Mouse (Mus musculus): ENCODE measurements around the gene Rab19.

GRCm38 (mm10) chr6:39372727-39373126 lies 8.2 kb upstream of the Rab19 start:
- TF ChIP-seq POLR2A (IDR thresholded peaks at IDR 0.05; ENCODE audit: control insufficient read depth in 1 of 2, insufficient read depth in 1 of 2, low read depth in 1 of 2, low read length in 2 of 2, poor library complexity in 1 of 2) (no peak), CTCF (IDR thresholded peaks at IDR 0.05 in 2 of 3, conservative IDR thresholded peaks at IDR 0.05 in 1 of 3; ENCODE audit: control insufficient read depth in 1 of 3, insufficient read depth in 1 of 3, low read depth in 2 of 3, low read length in 3 of 3, poor library complexity in 1 of 3, severe bottlenecking in 1 of 3) (no peak), BHLHE40 (IDR thresholded peaks at IDR 0.05; ENCODE audit: borderline replicate concordance, low read depth, low read length) (no peak), POLR2AphosphoS2 (IDR thresholded peaks at IDR 0.05; ENCODE audit: low read length) (no peak), USF2 (IDR thresholded peaks at IDR 0.05; ENCODE audit: borderline replicate concordance in 1 of 2, insufficient read depth in 1 of 2, low read depth in 1 of 2, low read length in 2 of 2) (no peak), E2F4 (IDR thresholded peaks at IDR 0.05; ENCODE audit: borderline replicate concordance, low read depth, low read length) (no peak), ELF1 (IDR thresholded peaks at IDR 0.05; ENCODE audit: low read depth, low read length) (no peak), EP300 (IDR thresholded peaks at IDR 0.05; ENCODE audit: low read depth in 1 of 2, low read length in 2 of 2) (no peak), MYC (IDR thresholded peaks at IDR 0.05; ENCODE audit: low read depth, low read length) (no peak), POLR2AphosphoS5 (IDR thresholded peaks at IDR 0.05; ENCODE audit: borderline replicate concordance, low read depth, low read length) (no peak)

All from MEL (cell line).